Mouse (Mus musculus): ENCODE measurements around the gene Pou2f1.
"Not testable (repeated sequence)": the region's sequence is repeated elsewhere in the genome, so short reads cannot be mapped to it uniquely, and the experiment has no call there.

Gene Pou2f1

DNA sequence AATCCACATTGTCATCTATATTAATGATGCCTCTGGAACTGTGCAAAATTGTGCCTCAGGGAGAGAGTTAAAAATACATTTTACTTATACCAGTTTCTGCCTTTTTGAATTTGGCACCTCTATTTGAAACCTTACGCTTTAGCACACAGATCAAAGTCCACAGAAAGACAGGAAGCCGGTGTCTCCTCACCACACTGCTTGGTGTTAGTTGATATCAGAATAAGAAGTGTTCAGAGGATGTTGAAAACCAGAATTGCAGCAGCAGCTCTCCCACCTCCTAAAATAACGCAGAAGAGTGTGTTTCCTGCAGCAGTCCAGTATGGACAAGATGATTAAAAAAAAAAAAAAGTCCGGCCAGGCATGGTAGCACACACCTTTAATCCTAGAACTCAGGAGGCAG, 13.8 kb upstream of the Pou2f1 start:
- no peaks in the 10 kb centered on the region for H3K27me3 ChIP-seq (ENCODE audit: control insufficient read depth, insufficient read depth, low read length, poor library complexity, severe bottlenecking)
- H3K36me3 ChIP-seq (ENCODE audit: control insufficient read depth, insufficient read depth, low read length, poor library complexity, severe bottlenecking), result no peaks in the 10 kb centered on the region
- DNase-seq (ENCODE audit: low read depth, low spot score), result no peak

DNA sequence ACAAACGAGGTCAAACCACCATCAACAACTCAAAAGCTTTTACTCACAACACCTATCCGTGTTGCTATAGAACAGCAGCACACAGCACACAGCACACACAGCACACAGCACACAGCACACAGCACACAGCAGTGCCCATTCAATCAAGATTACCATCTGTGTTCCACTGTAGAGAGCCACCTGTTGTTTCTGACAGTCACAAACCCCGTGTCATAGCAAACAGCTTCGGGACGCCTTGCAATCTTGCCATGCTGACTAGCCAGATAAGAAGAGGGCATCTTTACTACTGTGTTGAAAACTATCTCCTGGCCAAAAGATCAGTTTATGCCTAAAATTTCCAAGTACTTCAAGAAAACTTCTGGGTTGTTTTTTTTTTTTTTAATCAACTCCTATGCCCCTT, 12.1 kb upstream of the Pou2f1 start:
- Histone ChIP-seq H3K27me3 (ENCODE audit: control insufficient read depth, insufficient read depth, low read length, poor library complexity, severe bottlenecking) (no peaks in the 10 kb centered on the region), H3K36me3 (ENCODE audit: control insufficient read depth, insufficient read depth, low read length, poor library complexity, severe bottlenecking) (no peaks in the 10 kb centered on the region)
- no peak for DNase-seq (ENCODE audit: low read depth, low spot score)

DNA sequence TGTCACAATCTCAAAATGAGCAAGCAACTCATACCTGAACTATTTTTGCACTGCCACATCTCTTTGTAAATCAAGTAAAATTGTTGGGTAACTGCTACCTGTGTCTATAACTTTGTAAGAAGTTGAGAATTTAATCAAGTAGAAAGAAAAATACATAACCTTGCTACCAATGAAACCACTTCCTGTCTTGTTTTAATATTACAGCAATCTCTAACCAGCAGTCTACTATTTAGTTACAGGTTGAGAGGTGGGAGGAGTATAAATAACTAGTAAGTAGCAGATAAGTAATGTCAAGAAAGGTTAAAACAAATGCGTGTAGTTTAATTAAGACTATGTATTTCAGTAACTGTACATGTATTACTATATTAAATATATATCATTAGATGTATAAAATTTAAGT, 7.6 kb upstream of the Pou2f1 start:
- H3K36me3 ChIP-seq (ENCODE audit: control insufficient read depth, insufficient read depth, low read length, poor library complexity, severe bottlenecking), result no peaks in the 10 kb centered on the region
- no peak for DNase-seq (ENCODE audit: low read depth, low spot score)
- no peaks in the 10 kb centered on the region for H3K27me3 ChIP-seq (ENCODE audit: control insufficient read depth, insufficient read depth, low read length, poor library complexity, severe bottlenecking)

DNA sequence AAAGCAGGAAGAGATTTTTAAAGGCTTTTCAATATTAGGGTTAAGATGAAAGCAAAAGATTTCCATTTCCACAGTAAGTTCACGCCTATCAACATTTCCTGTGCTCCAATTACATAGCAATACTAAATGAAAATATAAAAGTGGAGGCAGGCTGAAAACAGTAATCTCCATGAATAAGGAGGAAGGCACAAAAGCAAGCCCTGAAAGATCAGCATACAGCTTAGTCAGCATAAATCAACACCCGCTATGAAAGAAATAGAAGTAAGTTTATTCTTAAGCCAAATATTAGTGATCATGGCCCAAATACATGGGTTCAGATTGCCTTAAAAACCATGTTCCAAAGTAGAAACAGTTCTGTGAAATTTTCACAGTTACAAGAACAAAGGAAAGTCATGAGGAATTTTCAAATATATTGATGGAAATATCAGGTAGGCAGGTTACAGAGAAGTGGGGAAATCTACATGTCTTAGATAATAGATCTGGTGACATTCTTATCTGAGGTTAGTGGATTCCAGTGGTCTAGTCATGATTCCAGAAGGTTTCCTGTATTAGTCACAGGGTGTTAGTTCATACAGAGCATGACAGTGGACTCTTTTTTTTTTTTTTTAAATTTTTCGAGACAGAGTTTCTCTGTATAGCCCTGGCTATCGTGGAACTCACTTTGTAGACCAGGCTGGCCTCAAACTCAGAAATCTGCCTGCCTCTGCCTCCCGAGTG, 6.3 kb upstream of the Pou2f1 start:
- H3K27me3 ChIP-seq (ENCODE audit: control insufficient read depth, insufficient read depth, low read length, poor library complexity, severe bottlenecking), result no peaks in the 10 kb centered on the region
- no peak for DNase-seq (ENCODE audit: low read depth, low spot score)
- H3K36me3 ChIP-seq (ENCODE audit: control insufficient read depth, insufficient read depth, low read length, poor library complexity, severe bottlenecking), result no peaks in the 10 kb centered on the region

DNA sequence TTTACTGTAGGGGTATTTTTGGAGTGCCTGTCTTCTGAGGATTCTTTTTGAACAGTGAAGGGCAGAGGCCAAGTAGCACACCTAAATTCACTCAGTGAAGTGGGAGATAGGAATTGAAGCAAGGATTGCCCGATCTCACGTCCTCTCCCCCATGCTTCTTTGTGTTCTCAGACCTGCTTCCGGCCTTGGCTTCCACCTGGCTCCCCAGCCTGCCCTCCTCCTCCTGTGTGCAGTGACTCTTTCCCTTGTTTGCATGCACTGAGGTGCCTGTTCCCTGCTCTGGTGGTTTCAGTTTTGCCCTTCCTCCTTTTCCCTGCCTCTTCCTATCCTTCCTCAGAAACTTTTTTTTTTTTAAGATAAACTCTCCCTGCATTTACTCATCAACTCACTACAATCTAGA, 4.5 kb upstream of the Pou2f1 start:
- DNase-seq (ENCODE audit: low read depth, low spot score), result no peak
- Histone ChIP-seq H3K27me3 (ENCODE audit: control insufficient read depth, insufficient read depth, low read length, poor library complexity, severe bottlenecking) (no peaks in the 10 kb centered on the region), H3K36me3 (ENCODE audit: control insufficient read depth, insufficient read depth, low read length, poor library complexity, severe bottlenecking) (no peaks in the 10 kb centered on the region)

DNA sequence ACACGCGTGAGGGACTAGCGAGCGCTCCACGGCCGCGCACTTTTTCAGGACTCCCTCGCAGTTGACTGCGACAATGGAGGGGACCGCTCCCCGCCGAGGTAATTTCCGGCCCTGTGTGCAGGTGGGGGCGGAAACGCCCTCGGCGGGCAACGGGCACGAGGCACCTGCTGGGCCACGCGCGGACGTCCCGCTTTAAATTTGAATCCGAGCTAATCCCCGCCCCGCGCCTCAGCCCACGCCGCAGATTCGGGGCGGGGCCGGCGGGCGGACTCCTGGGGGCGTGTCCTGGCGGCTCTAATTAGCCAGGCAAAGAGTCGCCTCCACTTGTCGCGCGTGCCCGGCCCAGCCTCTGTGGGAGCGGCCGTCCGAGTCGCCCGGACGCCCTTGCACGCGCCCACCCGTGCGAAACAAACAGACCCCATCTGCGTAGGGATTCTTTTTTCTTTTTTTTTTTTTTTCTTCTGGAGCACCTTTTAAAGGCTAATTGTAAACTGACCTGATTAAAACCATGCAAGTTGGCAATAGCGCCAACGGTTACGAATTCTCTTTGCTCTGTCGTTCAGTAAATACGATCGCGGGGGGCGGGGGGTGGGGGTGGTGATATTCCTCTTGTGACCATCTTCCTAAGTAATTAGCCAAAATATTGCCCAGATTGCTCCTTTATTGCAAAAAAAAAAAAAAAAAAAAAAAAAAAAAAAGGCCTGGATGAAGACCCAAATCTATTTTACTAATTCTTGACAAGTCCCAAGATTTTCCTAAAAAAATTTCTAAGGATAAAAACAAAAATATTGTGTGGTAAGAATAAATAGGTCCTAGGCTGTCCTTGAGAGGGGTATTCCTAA, 924 bp upstream of the Pou2f1 start:
- Histone ChIP-seq H3K27me3 (ENCODE audit: control insufficient read depth, insufficient read depth, low read length, poor library complexity, severe bottlenecking) (no peaks in the 10 kb centered on the region), H3K36me3 (ENCODE audit: control insufficient read depth, insufficient read depth, low read length, poor library complexity, severe bottlenecking) (no peaks in the 10 kb centered on the region)
- DNase-seq (ENCODE audit: low read depth, low spot score), result peak; percentile 96

DNA sequence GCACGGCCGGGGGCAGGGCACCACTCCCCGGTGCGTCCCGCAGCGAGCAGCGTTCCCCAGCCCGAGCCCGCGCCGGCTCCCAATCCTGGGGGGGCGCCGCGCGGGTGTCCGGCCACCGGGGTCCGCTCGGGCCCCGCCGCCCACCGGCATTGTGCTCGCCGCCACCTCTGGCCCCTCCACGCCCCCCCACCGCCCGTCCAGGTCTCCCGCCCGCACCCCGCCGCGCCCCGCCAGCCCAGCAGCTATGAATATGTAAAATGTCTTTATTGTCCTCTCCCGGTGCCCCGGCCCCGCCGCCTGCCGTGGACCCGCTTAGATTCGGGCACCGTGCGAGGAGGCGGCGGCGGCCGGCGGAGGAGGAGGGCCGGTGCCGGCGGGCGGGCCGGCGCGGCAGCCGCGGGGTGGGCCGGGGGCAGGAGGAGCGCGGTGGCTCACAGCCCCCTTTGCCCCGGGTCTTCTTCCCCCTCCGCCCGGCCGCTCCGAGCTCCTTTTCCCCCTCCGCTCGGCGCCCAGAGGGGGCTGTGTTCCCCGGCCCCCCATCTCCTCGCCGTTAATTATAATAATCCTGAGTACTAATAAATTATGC, 481 bp downstream of the Pou2f1 start:
- no peaks in the 10 kb centered on the region for H3K36me3 ChIP-seq (ENCODE audit: control insufficient read depth, insufficient read depth, low read length, poor library complexity, severe bottlenecking)
- H3K27me3 ChIP-seq (ENCODE audit: control insufficient read depth, insufficient read depth, low read length, poor library complexity, severe bottlenecking), result no peaks in the 10 kb centered on the region
- DNase-seq (ENCODE audit: low read depth, low spot score), result no peak

DNA sequence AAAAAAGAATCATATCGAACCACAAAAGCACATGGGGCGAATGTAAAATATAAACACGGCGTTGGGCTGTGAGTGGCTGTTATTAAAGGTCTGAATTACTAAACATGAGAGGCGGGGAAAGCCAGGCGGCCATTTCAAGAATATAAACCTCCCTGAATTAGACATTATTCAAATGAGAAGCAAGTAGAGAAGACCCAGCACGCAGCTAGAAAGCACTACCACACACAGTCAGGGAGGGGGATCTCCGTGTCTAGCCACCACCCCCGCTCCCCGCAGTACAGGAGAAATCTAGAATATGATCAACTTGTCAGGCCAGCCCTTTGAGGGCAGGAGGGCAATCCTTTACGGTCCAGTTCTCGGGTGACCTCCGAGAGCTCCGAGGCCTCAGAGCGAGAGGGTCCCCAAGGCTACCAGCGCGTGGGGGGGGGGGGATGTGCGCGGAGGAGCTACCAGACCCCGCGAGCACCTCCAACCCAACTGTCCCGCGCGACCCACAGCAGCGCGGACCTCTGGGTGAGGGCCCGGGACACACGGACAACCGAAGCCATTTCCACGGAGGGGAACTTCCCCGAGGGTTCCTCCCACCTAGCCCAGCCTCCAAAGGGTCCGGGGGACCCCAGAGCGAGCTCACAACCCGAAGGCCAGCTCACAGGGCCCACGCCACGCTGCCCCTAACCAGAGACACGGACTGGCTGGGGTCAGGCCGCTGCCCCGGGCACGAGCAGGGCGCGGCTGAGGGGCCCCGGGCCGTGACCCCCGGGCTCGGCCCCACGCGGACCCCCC, 1.2 kb downstream of the Pou2f1 start:
- peak; percentile 81 for DNase-seq (ENCODE audit: low read depth, low spot score)
- Histone ChIP-seq H3K27me3 (ENCODE audit: control insufficient read depth, insufficient read depth, low read length, poor library complexity, severe bottlenecking) (no peaks in the 10 kb centered on the region), H3K36me3 (ENCODE audit: control insufficient read depth, insufficient read depth, low read length, poor library complexity, severe bottlenecking) (no peaks in the 10 kb centered on the region)

DNA sequence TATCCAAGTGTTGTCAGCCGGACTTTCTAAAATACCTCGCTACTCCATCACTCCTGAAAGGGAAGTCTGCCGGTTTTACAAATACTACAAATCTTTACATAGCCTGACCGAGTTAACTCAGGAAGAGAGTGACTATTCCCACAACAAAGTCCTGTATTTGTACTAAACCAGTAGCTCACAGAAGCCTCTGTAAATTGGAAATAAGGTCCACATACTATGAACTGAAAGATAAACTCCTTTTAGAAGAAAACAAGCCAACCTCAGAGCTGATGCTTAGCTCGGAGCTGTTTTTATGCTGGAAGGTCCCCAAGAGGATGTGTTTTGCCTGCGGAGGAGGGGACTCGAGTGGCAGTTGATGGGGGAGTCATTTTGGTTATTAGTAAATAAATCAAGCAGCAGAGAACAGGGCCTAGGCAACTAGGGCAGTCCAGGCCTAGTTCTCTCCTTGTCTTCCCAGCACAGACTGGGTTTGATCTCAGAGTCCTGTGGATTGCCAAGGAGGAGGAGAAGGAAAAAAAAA, 1.8 kb downstream of the Pou2f1 start:
- Histone ChIP-seq H3K36me3 (ENCODE audit: control insufficient read depth, insufficient read depth, low read length, poor library complexity, severe bottlenecking) (no peaks in the 10 kb centered on the region), H3K27me3 (ENCODE audit: control insufficient read depth, insufficient read depth, low read length, poor library complexity, severe bottlenecking) (no peaks in the 10 kb centered on the region)
- peak; percentile 59 for DNase-seq (ENCODE audit: low read depth, low spot score)

DNA sequence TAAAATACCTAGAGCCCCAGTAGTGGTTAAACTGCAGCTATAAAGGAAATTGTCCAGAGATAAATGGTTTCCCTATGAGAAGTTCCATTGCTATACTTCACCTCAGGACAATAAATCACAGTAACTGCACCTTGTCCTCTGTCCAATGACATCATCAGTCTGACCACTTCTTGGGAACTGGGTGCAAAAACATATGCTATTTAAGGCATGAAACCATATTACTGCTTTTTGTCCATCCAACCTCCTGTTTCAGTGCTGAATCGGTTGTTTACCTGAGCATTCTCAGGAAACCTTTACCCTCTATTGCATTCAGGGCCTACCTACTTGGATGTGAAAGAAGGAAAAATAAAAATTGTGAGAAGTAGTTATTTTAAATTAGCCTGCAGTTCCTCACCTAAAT, 2.8 kb downstream of the Pou2f1 start:
- no peaks in the 10 kb centered on the region for H3K36me3 ChIP-seq (ENCODE audit: control insufficient read depth, insufficient read depth, low read length, poor library complexity, severe bottlenecking)
- no peak for DNase-seq (ENCODE audit: low read depth, low spot score)
- no peaks in the 10 kb centered on the region for H3K27me3 ChIP-seq (ENCODE audit: control insufficient read depth, insufficient read depth, low read length, poor library complexity, severe bottlenecking)

DNA sequence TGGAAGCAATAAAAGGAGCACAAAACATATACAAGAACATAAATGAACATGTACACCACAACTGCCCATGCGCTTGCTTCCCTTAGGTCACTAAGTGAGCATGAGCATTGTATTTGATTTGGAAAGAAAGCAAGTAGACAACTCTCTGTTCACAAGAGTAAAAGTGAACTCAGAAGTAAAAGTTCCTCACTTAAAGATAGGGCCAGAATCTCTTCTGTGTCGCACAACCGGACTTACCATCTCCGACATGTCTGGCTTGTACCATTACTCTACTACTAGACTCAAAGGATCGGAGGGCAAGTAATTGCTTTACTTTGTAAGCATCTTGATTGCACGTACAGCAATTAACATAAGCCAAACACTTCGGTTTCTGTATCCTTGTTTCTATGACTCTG, 6.8 kb downstream of the Pou2f1 start:
- Histone ChIP-seq H3K27me3 (ENCODE audit: control insufficient read depth, insufficient read depth, low read length, poor library complexity, severe bottlenecking) (no peaks in the 10 kb centered on the region), H3K36me3 (ENCODE audit: control insufficient read depth, insufficient read depth, low read length, poor library complexity, severe bottlenecking) (no peaks in the 10 kb centered on the region)
- DNase-seq (ENCODE audit: low read depth, low spot score), result no peak

DNA sequence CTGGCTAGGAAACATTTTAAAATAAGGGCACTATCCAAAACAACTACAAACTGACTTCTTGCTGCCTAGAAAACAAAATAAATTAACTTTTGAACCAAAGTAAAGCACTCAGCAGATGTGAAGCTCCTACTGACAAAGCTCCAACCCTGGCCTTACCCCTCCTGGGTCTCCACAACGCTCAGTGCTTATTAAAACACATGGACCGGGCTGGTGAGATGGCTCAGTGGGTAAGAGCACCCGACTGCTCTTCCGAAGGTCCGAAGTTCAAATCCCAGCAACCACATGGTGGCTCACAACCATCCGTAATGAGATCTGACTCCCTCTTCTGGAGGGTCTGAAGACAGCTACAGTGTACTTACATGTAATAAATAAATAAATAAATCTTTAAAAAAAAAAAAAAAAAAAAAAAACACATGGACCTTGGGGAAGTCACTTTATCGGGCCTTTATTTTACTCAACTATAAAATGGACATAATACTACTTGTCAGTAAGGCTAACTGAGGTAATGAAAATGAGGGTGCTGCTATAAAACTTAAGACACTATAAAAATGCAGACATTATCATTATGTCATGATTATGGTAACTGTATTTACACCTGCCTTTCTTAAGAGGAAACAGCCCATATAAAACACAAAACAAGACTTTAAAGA, 7.3 kb downstream of the Pou2f1 start:
- H3K36me3 ChIP-seq (ENCODE audit: control insufficient read depth, insufficient read depth, low read length, poor library complexity, severe bottlenecking); H3K27me3 ChIP-seq (ENCODE audit: control insufficient read depth, insufficient read depth, low read length, poor library complexity, severe bottlenecking); DNase-seq (ENCODE audit: low read depth, low spot score): not testable (repeated sequence)

DNA sequence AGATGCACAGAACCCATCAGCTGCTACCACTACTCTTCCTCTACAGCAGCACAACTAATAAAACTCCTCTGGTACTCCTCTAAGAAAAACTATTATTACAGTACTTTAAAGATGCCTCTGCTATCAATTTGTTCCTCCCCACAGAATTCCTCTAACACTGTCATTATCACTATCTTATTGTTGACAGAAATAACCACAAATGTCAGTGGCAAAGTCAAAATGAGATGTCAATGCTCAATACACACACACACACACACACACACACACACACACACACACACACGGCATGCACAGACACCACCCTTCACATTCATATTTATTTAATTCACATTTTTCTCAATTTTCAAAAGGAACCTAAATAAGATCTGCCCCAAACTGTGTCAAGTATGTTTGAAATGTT, 8.2 kb downstream of the Pou2f1 start:
- DNase-seq (ENCODE audit: low read depth, low spot score), result no peak
- Histone ChIP-seq H3K27me3 (ENCODE audit: control insufficient read depth, insufficient read depth, low read length, poor library complexity, severe bottlenecking) (no peaks in the 10 kb centered on the region), H3K36me3 (ENCODE audit: control insufficient read depth, insufficient read depth, low read length, poor library complexity, severe bottlenecking) (no peaks in the 10 kb centered on the region)
